Mouse (Mus musculus) intestine, embryonic 16.5 days (tissue): ENCODE results near the gene Bmpr1a. TPM values are rescaled to one million over a fixed set of nuclear protein-coding genes. Genes with fewer than 3 reads are reported as not detected.

Experiments used
- ATAC-seq: fragments of 200-750 bp; cut with Nextera tagmentation; 2 replicates; pipeline ENCODE4 v1.8.0; 2017; ENCODE audit warnings: moderate TSS enrichment, moderate library complexity
- H3K27ac ChIP-seq: fragments of 300-500 bp; sonication (generic); 2 replicates; pipeline ENCODE4 v1.5.1; 2014; ENCODE audit warnings: mild to moderate bottlenecking, low read length
- H3K27me3 ChIP-seq: fragments of 300-500 bp; sonication (generic); replicated peaks from 2 replicates; pipeline ENCODE4 v1.6.1; 2014; ENCODE audit warnings: low read length, control low read depth, mixed read lengths; ENCODE audit not compliant: control insufficient read depth, insufficient read depth
- H3K36me3 ChIP-seq: fragments of 300-500 bp; sonication (generic); 2 replicates; pipeline ENCODE4 v1.6.1; 2014; ENCODE audit warnings: low read length, control low read depth; ENCODE audit not compliant: control insufficient read depth, insufficient read depth
- H3K4me1 ChIP-seq: fragments of 300-500 bp; sonication (generic); 2 replicates; pipeline ENCODE4 v1.6.1; 2014; ENCODE audit warnings: low read length, control low read depth, mixed read lengths; ENCODE audit not compliant: control insufficient read depth, insufficient read depth
- H3K4me2 ChIP-seq: fragments of 300-500 bp; sonication (generic); 2 replicates; pipeline ENCODE4 v1.6.1; 2014; ENCODE audit warnings: low read depth, low read length, control low read depth
- H3K4me3 ChIP-seq: fragments of 300-500 bp; sonication (generic); 2 replicates; pipeline ENCODE4 v1.5.1; 2014; ENCODE audit warnings: mild to moderate bottlenecking, low read length
- H3K9ac ChIP-seq: fragments of 300-500 bp; sonication (generic); 2 replicates; pipeline ENCODE4 v1.6.1; 2014; ENCODE audit warnings: low read depth, low read length
- H3K9me3 ChIP-seq: fragments of 300-500 bp; sonication (generic); 2 replicates; pipeline ENCODE4 v1.6.1; 2016; ENCODE audit warnings: low read length, control low read depth; ENCODE audit not compliant: control insufficient read depth
- WGBS: fragments of 180-500 bp; shearing (Covaris S2); extraction: QIAGEN DNeasy Blood & Tissue Kit; methylation state at CpG from one replicate; pipeline ENCODE4 v1.1.7; 2014; 5-methylcytosine and 5-hydroxymethylcytosine counted together
- polyA plus RNA-seq: library from polyadenylated mRNA; unstranded; fragments of >200 nt; fragmentation: Nextera tagmentation; extraction: Ambion mirVana; gene quantifications from 2 replicates; pipeline ENCODE4 v1.2.1, GENCODE M21; 2015

Gene Bmpr1a
- polyA plus RNA-seq, result 11.0 and 15.6 TPM in 2 replicates

GRCm38 (mm10) chr14:34503325-34503647, at the start of gene Bmpr1a:
Bmpr1a (minus strand) TSS chr14:34503341.
- no peak for ATAC-seq
- Histone ChIP-seq H3K4me2 (peak within 1 kb of the TSS; percentile 68), H3K27ac (peak within 1 kb of the TSS; percentile 97), H3K4me3 (peak within 1 kb of the TSS; percentile 90), H3K9ac (peak within 1 kb of the TSS; percentile 98), H3K9me3 (no peaks in the 10 kb centered on the region), H3K36me3 (no peaks in the 10 kb centered on the region), H3K27me3 (0 out of 2 replicates have a peak, but pooled peaks cover 5% of the 10 kb centered on the region), H3K4me1 (peaks cover 24% of the 10 kb centered on the region)
- WGBS, result 11% methylated on average over 15 of the region's 15 CpGs

- no peaks in the 10 kb centered on the region for H3K27me3 ChIP-seq
- no peaks in the 10 kb centered on the region for H3K9me3 ChIP-seq
- H3K9ac ChIP-seq, result no peak overlapping the region
- 90% methylated on average over 5 of the region's 5 CpGs for WGBS
- no peak overlapping the region for H3K4me2 ChIP-seq
- H3K4me1 ChIP-seq, result no peaks in the 10 kb centered on the region; the same call in 1 of the 2 replicates
- H3K4me3 ChIP-seq, result no peak overlapping the region
- H3K36me3 ChIP-seq, result no peaks in the 10 kb centered on the region
- ATAC-seq, result no peak
- H3K27ac ChIP-seq, result no peak overlapping the region
Measured at GRCm38 (mm10) chr14:34552226-34552625, 49.1 kb upstream of the Bmpr1a start.

- WGBS, result under 1% methylated on average over 55 of the region's 55 CpGs
Measured at GRCm38 (mm10) chr14:34549004-34549671, 46.0 kb upstream of the Bmpr1a start.

GRCm38 (mm10) chr14:34548391-34549001, 45.4 kb upstream of the Bmpr1a start:
- Histone ChIP-seq H3K9me3 (no peaks in the 10 kb centered on the region), H3K9ac (peak overlapping the region; percentile 82), H3K36me3 (no peaks in the 10 kb centered on the region), H3K27ac (peak overlapping the region; percentile 84), H3K27me3 (no peaks in the 10 kb centered on the region; the same call in 1 of the 2 replicates), H3K4me2 (peak overlapping the region; percentile 87), H3K4me3 (peak overlapping the region; percentile 70), H3K4me1 (peaks cover 5% of the 10 kb centered on the region; the same call in 1 of the 2 replicates)
- ATAC-seq, result peak; percentile 46
- 1% methylated on average over 27 of the region's 27 CpGs for WGBS

More at GRCm38 (mm10) chr14:34549004-34549671, 46.0 kb upstream of the Bmpr1a start:
- Histone ChIP-seq H3K36me3 (no peaks in the 10 kb centered on the region), H3K4me1 (peaks cover 5% of the 10 kb centered on the region; the same call in 1 of the 2 replicates), H3K9ac (peak overlapping the region; percentile 82), H3K9me3 (no peaks in the 10 kb centered on the region), H3K27ac (peak overlapping the region; percentile 84), H3K4me2 (peak overlapping the region; percentile 87), H3K27me3 (no peaks in the 10 kb centered on the region; the same call in 1 of the 2 replicates), H3K4me3 (peak overlapping the region; percentile 70)
- peak; percentile 96 for ATAC-seq

- no peaks in the 10 kb centered on the region for H3K9me3 ChIP-seq
- no peak overlapping the region for H3K4me2 ChIP-seq
- ATAC-seq, result no peak
- 40% methylated on average over 2 of the region's 2 CpGs for WGBS
- H3K27me3 ChIP-seq, result peaks cover 2% of the 10 kb centered on the region; the same call in 1 of the 2 replicates
- peak overlapping the region; percentile 49; the same call in 1 of the 2 replicates for H3K27ac ChIP-seq
- H3K9ac ChIP-seq, result no peak overlapping the region
- no peak overlapping the region for H3K4me3 ChIP-seq
- peaks cover 5% of the 10 kb centered on the region; the same call in 1 of the 2 replicates for H3K4me1 ChIP-seq
- H3K36me3 ChIP-seq, result no peaks in the 10 kb centered on the region
Measured at GRCm38 (mm10) chr14:34544545-34544944, 41.4 kb upstream of the Bmpr1a start.

GRCm38 (mm10) chr14:34544001-34544400, 40.9 kb upstream of the Bmpr1a start:
- Histone ChIP-seq H3K4me1 (peaks cover 5% of the 10 kb centered on the region; the same call in 1 of the 2 replicates), H3K27ac (peak overlapping the region; percentile 49), H3K9ac (no peak overlapping the region)

GRCm38 (mm10) chr14:34543596-34543995, 40.5 kb upstream of the Bmpr1a start:
- Histone ChIP-seq H3K27me3 (peaks cover 2% of the 10 kb centered on the region; the same call in 1 of the 2 replicates), H3K9me3 (no peaks in the 10 kb centered on the region), H3K4me3 (no peak overlapping the region), H3K4me1 (peaks cover 5% of the 10 kb centered on the region; the same call in 1 of the 2 replicates), H3K4me2 (no peak overlapping the region), H3K27ac (peak overlapping the region; percentile 49), H3K9ac (no peak overlapping the region), H3K36me3 (no peaks in the 10 kb centered on the region)
- 79% methylated on average over 6 of the region's 6 CpGs for WGBS
- ATAC-seq, result no peak

More at GRCm38 (mm10) chr14:34544001-34544400, 40.9 kb upstream of the Bmpr1a start:
- Histone ChIP-seq H3K9me3 (no peaks in the 10 kb centered on the region), H3K4me2 (no peak overlapping the region), H3K4me3 (no peak overlapping the region), H3K27me3 (peaks cover 2% of the 10 kb centered on the region; the same call in 1 of the 2 replicates), H3K36me3 (no peaks in the 10 kb centered on the region)
- no peak for ATAC-seq
- WGBS, result 89% methylated on average over 6 of the region's 6 CpGs

GRCm38 (mm10) chr14:34541896-34542295, 38.8 kb upstream of the Bmpr1a start:
- H3K4me3 ChIP-seq, result no peak overlapping the region
- no peaks in the 10 kb centered on the region for H3K9me3 ChIP-seq
- 0 out of 2 replicates have a peak overlapping the region, but pooled peaks have one; percentile 3 for H3K27ac ChIP-seq
- H3K9ac ChIP-seq, result no peak overlapping the region
- H3K27me3 ChIP-seq, result peaks cover 2% of the 10 kb centered on the region; the same call in 1 of the 2 replicates
- ATAC-seq, result no peak
- H3K4me1 ChIP-seq, result 0 out of 2 replicates have a peak, but pooled peaks cover 5% of the 10 kb centered on the region
- no peak overlapping the region for H3K4me2 ChIP-seq
- no peaks in the 10 kb centered on the region for H3K36me3 ChIP-seq
- 88% methylated on average over 5 of the region's 5 CpGs for WGBS

- Histone ChIP-seq H3K4me3 (no peak overlapping the region), H3K9me3 (no peaks in the 10 kb centered on the region), H3K36me3 (no peaks in the 10 kb centered on the region), H3K27ac (peak overlapping the region; percentile 85), H3K4me2 (no peak overlapping the region; the same call in 1 of the 2 replicates), H3K9ac (no peak overlapping the region), H3K27me3 (0 out of 2 replicates have a peak, but pooled peaks cover 2% of the 10 kb centered on the region), H3K4me1 (0 out of 2 replicates have a peak, but pooled peaks cover 5% of the 10 kb centered on the region)
- peak; percentile 78 for ATAC-seq
- 16% methylated on average over 16 of the region's 17 CpGs for WGBS
Measured at GRCm38 (mm10) chr14:34540685-34541162, 37.6 kb upstream of the Bmpr1a start.
